ENCODE assay signal across 8 mouse cellular contexts in genomic region chrX:13208404-13208803, GRCm38 (mm10).
DNase-seq lines count a peak whose midpoint lies in the region; ATAC-seq and TF ChIP-seq lines count a peak whose summit lies in the region.

No protein-coding gene starts in this region.

- H3K4me3 ChIP-seq in heart, embryonic 11.5 days (ENCODE audit: low read depth, low read length), result peak overlapping the region; percentile 25; the same call in 1 of the 2 replicates
- H3K4me3 ChIP-seq in CH12.LX (replicated peaks in 1 of 3; ENCODE audit: low read depth in 2 of 3, low read length in 2 of 3, poor library complexity in 1 of 3), result peak overlapping the region; percentile 18 to 53 (median 34)
- peak overlapping the region; percentile 20 for H3K4me3 ChIP-seq in forebrain, embryonic 14.5 days (ENCODE audit: low read depth, low read length)
- peak overlapping the region; percentile 31 for H3K4me3 ChIP-seq in liver, embryonic 15.5 days (replicated peaks)

- TF ChIP-seq RAD21 in CH12.LX (IDR thresholded peaks at IDR 0.05; ENCODE audit: low read depth, low read length), result no peak

- H3K79me2 ChIP-seq in CH12.LX (replicated peaks; ENCODE audit: control insufficient read depth, extremely low read depth, insufficient read depth, poor library complexity, severe bottlenecking), result no peaks in the 10 kb centered on the region

- no peak for TF ChIP-seq EP300 in CH12.LX (IDR thresholded peaks at IDR 0.05; ENCODE audit: low read length)

- H3K27me3 ChIP-seq in heart, embryonic 11.5 days (ENCODE audit: control insufficient read depth, insufficient read depth, low read length), result 0 out of 2 replicates have a peak, but pooled peaks cover 4% of the 10 kb centered on the region
- no peaks in the 10 kb centered on the region for H3K27me3 ChIP-seq in CH12.LX (replicated peaks)
- H3K27me3 ChIP-seq in forebrain, embryonic 14.5 days (replicated peaks; ENCODE audit: control insufficient read depth, insufficient read depth, low read length), result 0 out of 2 replicates have a peak, but pooled peaks cover 2% of the 10 kb centered on the region
- no peaks in the 10 kb centered on the region; the same call in 1 of the 2 replicates for H3K27me3 ChIP-seq in liver, embryonic 15.5 days

- TF ChIP-seq CTCF in CH12.LX (conservative IDR thresholded peaks at IDR 0.05 in 1 of 2, IDR thresholded peaks at IDR 0.05 in 1 of 2; ENCODE audit: low read depth in 2 of 2, low read length in 2 of 2), result no peak; a peak in 1 of 4 replicates

- in situ Hi-C loops in CH12.LX (cut with MboI; ENCODE audit: low pct_ligation_motif_present, low pct_unique_long_range_greater_than_20kb, low sequenced_read_pairs), result loop anchor here (25.0 kb wide), 2 partner anchors 521 to 671 kb away; no protein-coding TSS in a partner anchor

- dilution Hi-C loops in CH12.LX (cut with MboI; ENCODE audit: extremely low pct_ligation_motif_present, extremely low pct_unique_long_range_greater_than_20kb, low sequenced_read_pairs), result no loop called here

- no peaks in the 10 kb centered on the region for H3K4me1 ChIP-seq in heart, embryonic 11.5 days (ENCODE audit: control insufficient read depth, insufficient read depth, low read length)
- peaks cover 0 to 4% of the 10 kb centered on the region in 2 experiments; a peak in 1 of 4 replicates for H3K4me1 ChIP-seq in CH12.LX (ENCODE audit: control insufficient read depth in 1 of 2, insufficient read depth in 2 of 2)
- H3K4me1 ChIP-seq in forebrain, embryonic 14.5 days (ENCODE audit: control insufficient read depth, insufficient read depth, low read length), result no peaks in the 10 kb centered on the region
- H3K4me1 ChIP-seq in liver, embryonic 15.5 days (replicated peaks), result peaks cover 4% of the 10 kb centered on the region; the same call in 1 of the 2 replicates

- TF ChIP-seq POLR2A in CH12.LX (IDR thresholded peaks at IDR 0.05; ENCODE audit: low read depth, low read length), result no peak

- peak overlapping the region; percentile 56 for H3K4me2 ChIP-seq in heart, embryonic 11.5 days
- peak overlapping the region; percentile 86 for H3K4me2 ChIP-seq in CH12.LX (ENCODE audit: insufficient read depth, low read depth, poor library complexity, severe bottlenecking)
- peak overlapping the region; percentile 42 for H3K4me2 ChIP-seq in forebrain, embryonic 14.5 days (ENCODE audit: low read length)
- peak overlapping the region; percentile 54 for H3K4me2 ChIP-seq in liver, embryonic 15.5 days

- H3K36me3 ChIP-seq in heart, embryonic 11.5 days (ENCODE audit: control insufficient read depth, insufficient read depth, low read length), result no peaks in the 10 kb centered on the region
- H3K36me3 ChIP-seq in CH12.LX (replicated peaks in 1 of 2; ENCODE audit: control insufficient read depth in 1 of 2, insufficient read depth in 1 of 2, low read length in 1 of 2), result no peaks in the 10 kb centered on the region
- H3K36me3 ChIP-seq in forebrain, embryonic 14.5 days (ENCODE audit: control insufficient read depth, insufficient read depth, low read length), result no peaks in the 10 kb centered on the region
- no peaks in the 10 kb centered on the region for H3K36me3 ChIP-seq in liver, embryonic 15.5 days (replicated peaks)

- H3K27ac ChIP-seq in heart, embryonic 11.5 days (ENCODE audit: low read depth, low read length), result no peak overlapping the region
- no peak overlapping the region for H3K27ac ChIP-seq in CH12.LX (ENCODE audit: insufficient read depth, low read depth)
- peak overlapping the region; percentile 70; the same call in 1 of the 2 replicates for H3K27ac ChIP-seq in forebrain, embryonic 14.5 days (ENCODE audit: low read depth, low read length)
- no peak overlapping the region for H3K27ac ChIP-seq in liver, embryonic 15.5 days (replicated peaks)

- WGBS in heart, embryonic 11.5 days (ENCODE audit: insufficient replicate concordance), result 37% methylated on average over 6 of the region's 6 CpGs
- WGBS in forebrain, embryonic 14.5 days, result 39% methylated on average over 6 of the region's 6 CpGs
- WGBS in liver, embryonic 15.5 days (ENCODE audit: insufficient replicate concordance), result 25% methylated on average over 6 of the region's 6 CpGs

- peak overlapping the region; percentile 67 for H3K9ac ChIP-seq in heart, embryonic 11.5 days (ENCODE audit: low read depth, low read length)
- no peak overlapping the region for H3K9ac ChIP-seq in CH12.LX (ENCODE audit: insufficient read depth, low read depth)
- H3K9ac ChIP-seq in forebrain, embryonic 14.5 days (ENCODE audit: low read length), result peak overlapping the region; percentile 53; the same call in 1 of the 2 replicates
- no peak overlapping the region for H3K9ac ChIP-seq in liver, embryonic 15.5 days

- no peak for DNase-seq in heart, adult 18-20 months
- DNase-seq in CH12.LX (ENCODE audit: extremely low read depth), result no peak
- DNase-seq in forebrain, embryonic 14.5 days (ENCODE audit: low spot score), result no peak
- no peak for DNase-seq in ovary, postnatal 14 days (ENCODE audit: low spot score)
- DNase-seq in layer of hippocampus, postnatal 14 days (ENCODE audit: low spot score in 2 of 2), result no peak
- no peak for DNase-seq in urinary bladder, postnatal 10 days (ENCODE audit: low spot score)

- no peak for ATAC-seq in heart, embryonic 11.5 days (replicated peaks; ENCODE audit: insufficient number of reproducible peaks, low FRiP score, low TSS enrichment)
- ATAC-seq in forebrain, embryonic 14.5 days, result peak; percentile 54
- no peak for ATAC-seq in liver, embryonic 15.5 days (ENCODE audit: insufficient read depth)

- no peaks in the 10 kb centered on the region for H3K9me3 ChIP-seq in heart, embryonic 11.5 days (replicated peaks; ENCODE audit: control insufficient read depth, low read length)
- H3K9me3 ChIP-seq in CH12.LX (replicated peaks; ENCODE audit: low read length), result no peaks in the 10 kb centered on the region
- no peaks in the 10 kb centered on the region for H3K9me3 ChIP-seq in forebrain, embryonic 14.5 days (replicated peaks; ENCODE audit: control insufficient read depth, low read length)
- no peaks in the 10 kb centered on the region for H3K9me3 ChIP-seq in liver, embryonic 15.5 days (replicated peaks)

TF ChIP-seq in CH12.LX, 34 proteins besides CTCF, POLR2A, EP300 and RAD21:
- TF ChIP-seq USF2 (conservative IDR thresholded peaks at IDR 0.05; ENCODE audit: low read depth, low read length) (no peak), IRF4 (IDR thresholded peaks at IDR 0.05; ENCODE audit: low read depth, low read length) (no peak)

Comparison
In these comparisons a context has a peak if more than half of its experiments do, and no peak if none do; other contexts are left out.
1. H3K9ac ChIP-seq: peak in heart, embryonic 11.5 days (single experiment) and forebrain, embryonic 14.5 days (single experiment); none in CH12.LX (single experiment) and liver, embryonic 15.5 days (single experiment).
2. Peak in every context shown above with its lines, with median percentiles within 50 percentile points of each other: H3K4me2 ChIP-seq and H3K4me3 ChIP-seq.